Mouse (Mus musculus) gastrocnemius, adult 2 months (tissue): ENCODE measurements at regions not wholly inside any gene's neighbourhood (a gene's known extent, or its start where the extent isn't known, plus 50 kb on each side); places are given as distances from the start of the nearest gene placed in this dataset.

Source experiments
- DNase-seq: peaks from one replicate; pipeline ENCODE4 v3.0.0; 2022
- H3K27ac ChIP-seq: fragments of 200-600 bp; 2 replicates; pipeline ENCODE4 v1.8.1; 2022; ENCODE audit warnings: mild to moderate bottlenecking
- H3K4me3 ChIP-seq: fragments of 200-600 bp; 2 replicates; pipeline ENCODE4 v1.8.1; 2022; ENCODE audit warnings: mild to moderate bottlenecking, moderate library complexity
- CTCF ChIP-seq: fragments of 200-600 bp; IDR thresholded peaks from 2 replicates; pipeline ENCODE4 v1.8.1; 2022; ENCODE audit warnings: antibody characterized with exemption, mild to moderate bottlenecking, moderate library complexity
- intact Hi-C: fragments of 180-260 bp; cut with DNase I; formaldehyde crosslinking; loops from one replicate; pipeline ENCODE4 v1.15.1; 2025

DNA sequence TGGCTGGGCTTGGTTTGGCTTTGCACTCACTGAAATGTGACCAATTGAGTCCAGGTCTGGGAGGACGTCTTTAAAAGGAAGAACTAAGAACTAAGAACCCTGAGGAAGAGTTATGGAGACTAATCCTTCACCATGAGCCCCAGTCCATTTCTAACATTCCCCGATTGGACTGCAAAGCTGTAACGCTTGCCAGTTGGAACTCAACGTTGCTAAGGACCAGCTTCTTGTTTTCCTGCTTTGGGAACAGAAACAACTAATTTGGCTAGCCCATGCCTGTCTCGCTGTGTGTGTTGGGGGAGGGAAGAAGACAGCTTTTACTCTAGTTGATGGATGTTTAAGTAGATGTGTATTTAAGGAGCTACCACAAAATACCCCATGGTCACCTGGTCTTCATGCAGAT is 155.3 kb upstream of the Plxnc1 start:
- peak overlapping the region; percentile 62 for H3K27ac ChIP-seq
- H3K4me3 ChIP-seq: no peak overlapping the region
- intact Hi-C loops: loop anchor here (1.0 to 5.0 kb wide), 4 partner anchors 162 to 377 kb away; partner anchors contain the start of genes Cradd and Socs2
- TF ChIP-seq CTCF: no peak
- DNase-seq: peak; percentile 52

DNA sequence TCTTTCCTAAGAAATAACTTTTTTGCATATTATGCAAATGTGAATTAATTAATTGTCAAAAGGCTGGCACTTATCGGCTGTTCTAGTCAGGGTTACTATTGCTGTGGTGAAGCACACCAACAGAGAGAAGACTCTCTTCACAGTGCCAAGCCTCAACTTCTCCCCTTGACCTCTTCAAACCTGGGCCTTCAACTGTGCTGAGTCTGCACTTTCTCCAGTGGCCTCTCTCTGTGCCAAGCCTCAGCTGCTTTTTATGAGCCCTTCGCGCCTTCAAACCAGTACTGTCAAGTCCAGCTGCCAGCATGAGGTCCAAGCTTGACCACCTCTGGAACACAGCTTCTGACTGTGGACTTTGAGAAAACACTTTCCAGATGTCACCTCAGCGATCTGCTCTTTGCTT is 151.2 kb upstream of the Plxnc1 start:
- Histone ChIP-seq H3K4me3 (no peak overlapping the region), H3K27ac (no peak overlapping the region)
- DNase-seq: no peak
- no peak for TF ChIP-seq CTCF
- intact Hi-C loops: no loop called here

DNA sequence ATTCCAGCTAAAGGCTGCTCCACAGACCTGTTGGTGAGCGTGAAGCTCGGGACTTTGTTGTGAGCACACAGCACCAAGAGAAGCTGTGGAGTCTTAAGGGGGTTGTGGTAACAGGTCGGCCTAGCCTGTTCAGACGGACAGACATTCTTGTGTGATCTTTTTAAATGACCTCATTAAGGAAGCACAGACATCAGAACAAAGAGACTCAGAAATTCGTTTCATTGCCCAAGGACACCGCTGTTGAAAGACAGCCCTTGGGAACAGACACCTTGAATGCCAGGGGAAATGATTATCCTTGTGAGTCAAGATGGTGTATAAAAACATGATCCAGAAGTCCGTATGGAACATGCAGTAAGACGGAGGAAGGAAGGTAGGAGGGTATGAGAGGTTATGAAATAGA is 150.1 kb upstream of the Plxnc1 start:
- intact Hi-C loops: no loop called here
- DNase-seq: no peak

DNA sequence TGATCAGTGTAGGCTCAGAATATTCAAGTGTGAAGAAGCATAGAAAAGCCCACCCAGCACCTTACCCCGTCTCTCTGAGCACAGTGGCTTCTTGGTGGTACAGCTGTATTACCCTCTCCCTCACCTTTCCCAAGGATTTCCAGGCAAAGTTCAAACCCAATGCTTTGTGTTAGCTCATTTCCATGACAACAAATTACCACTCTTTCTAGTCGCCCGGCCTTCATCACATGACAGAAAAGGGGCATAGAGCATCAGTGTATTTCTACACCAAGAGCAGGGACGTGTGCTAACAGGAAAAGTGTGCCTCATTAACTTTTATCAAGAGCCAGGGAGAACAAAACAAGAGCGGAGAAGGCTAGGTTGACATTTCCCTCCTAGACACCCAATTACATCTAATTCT is 148.6 kb upstream of the Plxnc1 start:
- intact Hi-C loops: no loop called here
- no peak for DNase-seq
- Histone ChIP-seq H3K4me3 (no peak overlapping the region), H3K27ac (no peak overlapping the region)
- no peak for TF ChIP-seq CTCF

More for the DNA sequence above, 150.1 kb upstream of the Plxnc1 start:
- H3K4me3 ChIP-seq: no peak overlapping the region
- H3K27ac ChIP-seq: no peak overlapping the region
- no peak for TF ChIP-seq CTCF

DNA sequence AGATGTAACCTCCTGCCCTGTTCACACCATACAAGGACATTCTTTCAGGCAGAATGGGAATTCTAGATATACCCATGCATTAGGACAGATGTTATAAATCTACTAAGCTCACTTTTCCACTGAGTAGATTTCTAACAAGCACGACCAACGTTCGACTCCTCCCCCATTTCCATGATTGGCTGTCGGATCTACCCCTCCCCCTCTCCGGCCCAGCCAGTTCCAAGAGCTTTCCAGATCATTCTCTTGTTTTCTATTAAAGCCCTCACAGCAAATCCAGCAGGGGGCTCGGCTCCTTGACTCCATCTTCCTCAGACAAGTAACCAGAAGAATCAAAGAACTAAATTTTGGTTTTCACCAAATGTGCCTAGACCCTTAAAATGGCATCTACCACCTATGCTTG is 146.5 kb upstream of the Plxnc1 start:
- Histone ChIP-seq H3K4me3 (no peak overlapping the region), H3K27ac (no peak overlapping the region)
- intact Hi-C loops: no loop called here
- DNase-seq: no peak
- TF ChIP-seq CTCF: no peak

DNA sequence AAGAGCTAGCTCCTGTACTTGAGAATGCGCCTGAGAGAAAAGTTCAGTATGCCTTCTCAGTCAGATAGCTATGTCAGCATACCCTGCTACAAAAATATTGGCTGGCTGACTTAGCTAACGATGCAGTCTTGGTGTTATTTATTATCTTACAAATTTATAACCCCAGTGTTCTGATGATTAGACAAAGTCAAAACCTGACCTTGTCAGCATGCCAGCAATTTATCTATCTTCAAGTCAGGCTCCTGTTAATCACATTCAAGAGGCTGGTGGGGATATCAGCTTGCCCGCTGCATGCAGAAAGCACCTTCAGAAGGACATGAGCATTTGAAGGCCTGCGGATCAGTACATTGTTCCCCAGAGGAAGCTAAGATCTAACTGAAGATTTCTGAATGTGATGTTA is 146.0 kb upstream of the Plxnc1 start:
- DNase-seq: no peak
- intact Hi-C loops: no loop called here
- TF ChIP-seq CTCF: no peak
- H3K27ac ChIP-seq: no peak overlapping the region
- no peak overlapping the region for H3K4me3 ChIP-seq

DNA sequence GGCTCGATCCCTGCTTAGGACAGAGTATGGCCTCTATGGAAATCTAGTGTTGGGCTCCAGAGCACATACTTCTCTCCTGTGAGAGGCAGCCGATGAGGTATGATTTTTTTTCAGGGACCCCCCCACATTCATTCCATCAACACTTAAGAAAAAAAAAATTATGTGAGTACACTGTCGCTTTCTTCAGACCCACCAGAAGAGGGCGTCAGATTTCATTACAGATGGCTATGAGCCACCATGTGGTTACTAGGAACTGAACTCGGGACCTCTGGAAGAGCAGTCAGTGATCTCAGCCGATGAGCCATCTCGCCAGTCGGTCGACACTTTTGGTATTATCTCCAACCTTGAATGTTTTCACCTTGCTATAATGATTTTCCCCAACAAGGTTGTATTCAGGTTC is 145.4 kb upstream of the Plxnc1 start:
- intact Hi-C loops: no loop called here

DNA sequence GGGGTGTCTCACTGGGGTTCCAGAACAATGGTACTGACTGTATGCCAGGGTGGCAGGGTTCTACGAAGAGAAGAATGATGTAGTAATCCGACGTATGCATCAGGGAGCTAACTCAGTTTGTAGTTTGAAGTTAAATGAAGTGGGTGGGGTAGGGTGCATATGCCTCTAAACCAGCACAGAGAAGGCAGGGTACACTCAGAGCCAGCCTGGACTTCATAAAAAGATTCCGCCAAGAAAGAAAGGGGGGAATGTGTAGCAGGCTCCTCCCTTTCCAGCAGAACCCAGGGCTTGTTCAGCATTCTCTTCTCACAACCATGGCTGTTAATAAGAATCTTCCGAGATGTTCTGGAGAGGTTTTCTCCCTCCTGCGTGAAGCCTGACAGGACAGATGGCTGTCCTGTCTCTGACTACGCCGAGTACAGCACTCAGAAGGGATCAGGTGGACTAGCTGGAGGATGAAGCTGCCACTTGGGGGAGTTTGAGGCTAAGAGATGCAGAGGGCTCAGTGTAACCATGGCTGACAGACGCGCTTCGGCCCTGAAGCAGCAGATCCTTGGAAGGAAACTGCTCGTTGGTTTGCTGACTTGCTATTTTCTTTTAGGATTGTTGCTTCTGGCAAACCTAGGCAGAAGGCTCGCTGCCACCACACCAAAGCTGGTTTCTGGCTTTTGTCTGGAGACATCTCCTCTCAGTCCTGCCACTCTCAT is 143.4 kb upstream of the Plxnc1 start:
- peak; percentile 78 for TF ChIP-seq CTCF
- intact Hi-C loops: loop anchor here (1.0 to 5.0 kb wide), 3 partner anchors 96 to 330 kb away; no protein-coding TSS in a partner anchor
- Histone ChIP-seq H3K27ac (0 out of 2 replicates have a peak overlapping the region, but pooled peaks have one; percentile 32), H3K4me3 (peak overlapping the region; percentile 40)
- peak; percentile 79 for DNase-seq

More for the DNA sequence above, 145.4 kb upstream of the Plxnc1 start:
- Histone ChIP-seq H3K4me3 (no peak overlapping the region), H3K27ac (no peak overlapping the region)
- DNase-seq: no peak
- TF ChIP-seq CTCF: peak; percentile 23; the same call in 1 of the 2 replicates

DNA sequence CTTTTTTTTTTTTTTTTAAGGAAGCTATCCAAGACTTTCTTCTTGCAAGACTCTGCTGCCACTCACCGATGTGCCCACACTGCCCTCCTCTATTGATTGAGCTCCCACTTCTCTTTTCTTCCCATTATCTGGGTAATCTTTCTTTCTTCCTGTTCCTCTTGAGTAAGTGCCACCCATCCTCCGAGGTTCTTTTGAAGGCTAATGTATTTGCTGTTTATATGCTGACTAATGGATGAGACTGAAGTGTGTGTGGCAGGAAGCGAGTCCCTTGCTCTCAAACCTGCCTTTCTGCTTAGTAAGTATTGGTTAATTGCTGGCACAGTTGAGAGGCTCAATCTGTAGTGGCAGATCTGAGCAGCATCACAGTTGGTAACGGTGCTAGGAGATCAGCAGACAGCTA is 142.1 kb upstream of the Plxnc1 start:
- H3K27ac ChIP-seq: no peak overlapping the region
- no peak overlapping the region for H3K4me3 ChIP-seq
- no peak for TF ChIP-seq CTCF
- intact Hi-C loops: loop anchor here (1.0 to 5.0 kb wide), 2 partner anchors 181 to 390 kb away; no protein-coding TSS in a partner anchor
- no peak for DNase-seq

DNA sequence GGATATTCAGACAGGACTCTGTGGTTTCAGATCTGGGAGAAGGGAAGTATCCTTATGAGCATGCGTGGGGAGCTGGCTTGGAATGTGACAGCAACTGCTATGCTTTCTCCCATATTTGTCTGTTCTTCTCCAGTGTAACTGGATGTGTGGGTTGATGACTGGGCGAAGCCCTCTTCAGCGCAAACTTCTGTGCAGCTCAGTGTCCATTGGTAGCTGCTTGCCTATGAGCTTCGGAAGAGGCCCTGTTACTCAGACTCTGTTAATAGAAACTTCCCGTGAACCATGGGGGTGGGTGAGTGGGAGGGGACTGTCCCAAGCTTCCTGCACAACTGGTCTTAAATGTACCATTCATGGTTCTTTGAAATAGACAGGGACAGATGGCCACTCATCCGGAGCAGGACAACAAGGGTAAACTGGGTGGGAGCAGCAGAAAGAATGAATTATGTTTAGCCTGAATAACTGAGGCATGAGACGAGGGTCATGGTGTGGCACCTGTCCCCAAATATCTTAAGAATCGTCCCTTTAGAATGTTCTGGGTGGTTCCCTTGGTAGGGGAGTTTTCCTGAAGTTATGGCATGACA is 141.1 kb upstream of the Plxnc1 start:
- DNase-seq: no peak
- intact Hi-C loops: loop anchor here (1.0 to 5.0 kb wide), 2 partner anchors 182 to 391 kb away; no protein-coding TSS in a partner anchor
- no peak for TF ChIP-seq CTCF

DNA sequence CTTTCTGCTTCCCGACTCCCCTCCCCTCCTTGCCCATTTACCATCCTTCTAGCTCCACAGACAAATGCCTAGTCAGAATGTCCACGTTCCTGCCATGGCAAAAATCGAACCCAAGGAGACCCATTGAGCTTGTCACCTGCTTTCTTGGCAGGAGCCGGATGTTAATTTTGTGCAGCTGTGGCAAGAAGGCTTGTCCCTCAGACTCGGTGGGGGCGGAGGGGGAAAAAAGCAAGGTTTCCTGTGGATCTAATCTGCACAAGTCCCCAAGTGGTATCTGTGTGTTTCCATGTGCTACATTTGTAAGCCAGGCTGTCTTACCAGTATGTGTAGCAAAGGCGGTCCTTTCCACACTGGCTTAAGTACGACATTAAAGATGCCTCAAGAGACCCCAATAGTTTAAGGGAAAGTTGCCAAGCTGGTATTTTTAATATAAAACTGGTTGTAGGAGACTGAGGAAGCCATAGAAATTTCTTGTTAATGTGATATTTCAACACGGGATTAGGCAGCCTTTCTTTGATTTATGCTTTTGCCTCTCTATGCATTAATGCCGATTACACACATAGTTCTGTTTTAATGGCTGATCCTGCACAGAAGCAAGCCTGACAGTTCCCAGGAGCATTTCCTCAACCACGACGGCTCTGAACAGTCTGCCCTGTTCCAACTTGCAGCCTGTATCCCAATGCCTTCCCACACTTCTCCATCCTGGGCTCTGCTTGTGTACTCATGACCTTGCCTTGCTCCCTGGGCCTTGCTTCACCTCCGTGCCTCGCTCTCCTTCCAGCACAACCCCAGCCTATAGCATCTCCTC is 138.9 kb upstream of the Plxnc1 start:
- H3K27ac ChIP-seq: no peak overlapping the region
- no peak for DNase-seq
- H3K4me3 ChIP-seq: no peak overlapping the region
- intact Hi-C loops: no loop called here
- no peak for TF ChIP-seq CTCF

More for the DNA sequence above, 141.1 kb upstream of the Plxnc1 start:
- no peak overlapping the region for H3K27ac ChIP-seq
- H3K4me3 ChIP-seq: no peak overlapping the region

DNA sequence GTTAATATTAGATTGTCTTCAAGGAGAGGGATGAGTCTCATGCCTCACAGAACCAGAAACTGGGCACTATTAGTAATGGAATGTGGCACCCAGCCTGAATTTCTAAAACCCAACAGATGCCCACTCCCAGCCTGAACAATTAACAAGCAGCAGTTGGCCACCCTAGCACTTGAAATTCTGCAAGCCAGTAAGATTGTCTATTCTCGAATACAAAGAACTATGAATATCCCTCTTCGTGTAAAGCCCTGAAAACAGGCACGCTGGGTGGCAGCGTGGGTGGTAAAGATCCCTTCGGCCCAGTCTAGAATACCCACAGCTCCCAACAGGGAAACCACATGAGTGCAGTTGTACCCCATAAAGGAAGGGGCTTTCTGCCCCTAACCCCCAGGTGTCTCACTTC is 138.0 kb upstream of the Plxnc1 start:
- intact Hi-C loops: no loop called here
- no peak overlapping the region for H3K4me3 ChIP-seq
- no peak for TF ChIP-seq CTCF
- DNase-seq: no peak
- no peak overlapping the region for H3K27ac ChIP-seq

DNA sequence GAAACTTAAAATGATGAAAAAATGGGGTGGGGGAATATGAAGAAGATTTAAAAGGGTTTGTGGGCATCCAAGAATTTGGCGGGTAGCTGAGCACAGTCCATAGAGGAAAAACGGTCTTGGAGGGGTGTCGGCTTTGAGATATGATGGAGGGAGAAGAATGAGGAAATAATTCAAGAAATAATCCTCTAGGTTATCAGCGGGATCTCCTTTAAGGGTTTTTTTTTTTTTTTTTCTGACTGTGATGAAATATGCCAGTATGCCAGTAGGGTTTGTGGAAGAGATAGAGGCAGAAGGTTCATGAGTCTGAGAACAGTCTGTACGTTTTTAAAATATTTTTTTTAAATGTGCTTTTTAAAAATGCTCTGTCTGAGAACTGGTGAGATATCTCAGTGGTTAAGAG is 135.3 kb upstream of the Plxnc1 start:
- DNase-seq: no peak
- H3K27ac ChIP-seq: no peak overlapping the region
- no peak overlapping the region for H3K4me3 ChIP-seq
- intact Hi-C loops: no loop called here
- no peak for TF ChIP-seq CTCF
